Mouse (Mus musculus): ENCODE data around the gene Muc13. TPM values are rescaled to one million over a fixed set of nuclear protein-coding genes. Genes with fewer than 3 reads are reported as not detected.

Gene Muc13
- polyA plus RNA-seq, 1 experiment from 2014 or later: 1.2 TPM

- Histone ChIP-seq H3K36me3 (replicated peaks; ENCODE audit: insufficient read depth, low read length) (peaks cover 25% of the 10 kb centered on the region), H3K4me1 (ENCODE audit: insufficient read depth) (peaks cover 8% of the 10 kb centered on the region; the same call in 1 of the 2 replicates), H3K4me2 (ENCODE audit: low read depth, low read length) (peak overlapping the region; percentile 68), H3K27ac (ENCODE audit: low read depth) (peak overlapping the region; percentile 57), H3K9me3 (ENCODE audit: low read length) (no peaks in the 10 kb centered on the region), H3K27me3 (ENCODE audit: insufficient read depth, low read length) (no peaks in the 10 kb centered on the region), H3K9ac (replicated peaks) (peak overlapping the region; percentile 39; the same call in 1 of the 2 replicates), H3K4me3 (ENCODE audit: low read depth, low read length) (peak overlapping the region; percentile 30)
- DNase-seq (peak; percentile 45), ATAC-seq (peak; percentile 47; the same call in 1 of the 2 replicates)
- TF ChIP-seq EP300 (IDR thresholded peaks at IDR 0.05; ENCODE audit: low read depth) (no peak), CTCF (IDR thresholded peaks at IDR 0.05; ENCODE audit: low read depth) (peak; percentile 47)
- WGBS (ENCODE audit: insufficient replicate concordance): 22% methylated on average over 6 of the region's 6 CpGs
Measured at GRCm38 (mm10) chr16:33756396-33756795, 37.4 kb upstream of the Muc13 start.

GRCm38 (mm10) chr16:33759207-33759606 lies 34.6 kb upstream of the Muc13 start:
- 73% methylated on average over 7 of the region's 7 CpGs for WGBS (ENCODE audit: insufficient replicate concordance)
- H3K27me3 ChIP-seq (ENCODE audit: insufficient read depth, low read length): no peaks in the 10 kb centered on the region
- no peak overlapping the region for H3K9ac ChIP-seq (replicated peaks)

GRCm38 (mm10) chr16:33760542-33760941 lies 33.3 kb upstream of the Muc13 start:
- TF ChIP-seq EP300 (IDR thresholded peaks at IDR 0.05; ENCODE audit: low read depth) (no peak), CTCF (IDR thresholded peaks at IDR 0.05; ENCODE audit: low read depth) (no peak)
- Histone ChIP-seq H3K9ac (replicated peaks) (no peak overlapping the region), H3K4me2 (ENCODE audit: low read depth, low read length) (no peak overlapping the region), H3K9me3 (ENCODE audit: low read length) (no peaks in the 10 kb centered on the region), H3K27ac (ENCODE audit: low read depth) (no peak overlapping the region), H3K27me3 (ENCODE audit: insufficient read depth, low read length) (no peaks in the 10 kb centered on the region), H3K4me1 (ENCODE audit: insufficient read depth) (peaks cover 10% of the 10 kb centered on the region; the same call in 1 of the 2 replicates), H3K4me3 (ENCODE audit: low read depth, low read length) (no peak overlapping the region), H3K36me3 (replicated peaks; ENCODE audit: insufficient read depth, low read length) (peaks cover 18% of the 10 kb centered on the region)
- 57% methylated on average over 5 of the region's 5 CpGs for WGBS (ENCODE audit: insufficient replicate concordance)
- DNase-seq (no peak), ATAC-seq (no peak)

More at GRCm38 (mm10) chr16:33759207-33759606, 34.6 kb upstream of the Muc13 start:
- Histone ChIP-seq H3K9me3 (ENCODE audit: low read length) (no peaks in the 10 kb centered on the region), H3K27ac (ENCODE audit: low read depth) (no peak overlapping the region), H3K4me3 (ENCODE audit: low read depth, low read length) (no peak overlapping the region), H3K36me3 (replicated peaks; ENCODE audit: insufficient read depth, low read length) (peaks cover 21% of the 10 kb centered on the region), H3K4me1 (ENCODE audit: insufficient read depth) (peaks cover 16% of the 10 kb centered on the region; the same call in 1 of the 2 replicates), H3K4me2 (ENCODE audit: low read depth, low read length) (no peak overlapping the region)
- TF ChIP-seq CTCF (IDR thresholded peaks at IDR 0.05; ENCODE audit: low read depth): no peak
- TF ChIP-seq EP300 (IDR thresholded peaks at IDR 0.05; ENCODE audit: low read depth): no peak
- ATAC-seq: no peak
- no peak for DNase-seq

GRCm38 (mm10) chr16:33760996-33761395 lies 32.8 kb upstream of the Muc13 start:
- Histone ChIP-seq H3K4me2 (ENCODE audit: low read depth, low read length) (no peak overlapping the region), H3K27me3 (ENCODE audit: insufficient read depth, low read length) (no peaks in the 10 kb centered on the region), H3K27ac (ENCODE audit: low read depth) (no peak overlapping the region), H3K36me3 (replicated peaks; ENCODE audit: insufficient read depth, low read length) (peaks cover 17% of the 10 kb centered on the region), H3K4me3 (ENCODE audit: low read depth, low read length) (no peak overlapping the region), H3K9me3 (ENCODE audit: low read length) (no peaks in the 10 kb centered on the region), H3K9ac (replicated peaks) (no peak overlapping the region), H3K4me1 (ENCODE audit: insufficient read depth) (peaks cover 9% of the 10 kb centered on the region; the same call in 1 of the 2 replicates)
- DNase-seq (no peak), ATAC-seq (no peak)
- TF ChIP-seq CTCF (IDR thresholded peaks at IDR 0.05; ENCODE audit: low read depth) (no peak), EP300 (IDR thresholded peaks at IDR 0.05; ENCODE audit: low read depth) (no peak)
- 85% methylated on average over 11 of the region's 11 CpGs for WGBS (ENCODE audit: insufficient replicate concordance)

- no peak overlapping the region for H3K27ac ChIP-seq (ENCODE audit: low read depth)
- DNase-seq: no peak
- 64% methylated on average over 12 of the region's 12 CpGs for WGBS (ENCODE audit: insufficient replicate concordance)
Measured at GRCm38 (mm10) chr16:33764501-33765193, 29.2 kb upstream of the Muc13 start.

GRCm38 (mm10) chr16:33765477-33765876 lies 28.4 kb upstream of the Muc13 start:
- Histone ChIP-seq H3K4me2 (ENCODE audit: low read depth, low read length) (no peak overlapping the region), H3K27me3 (ENCODE audit: insufficient read depth, low read length) (no peaks in the 10 kb centered on the region), H3K9ac (replicated peaks) (no peak overlapping the region), H3K27ac (ENCODE audit: low read depth) (no peak overlapping the region), H3K4me1 (ENCODE audit: insufficient read depth) (peaks cover 12% of the 10 kb centered on the region), H3K36me3 (replicated peaks; ENCODE audit: insufficient read depth, low read length) (peaks cover 16% of the 10 kb centered on the region), H3K4me3 (ENCODE audit: low read depth, low read length) (no peak overlapping the region), H3K9me3 (ENCODE audit: low read length) (no peaks in the 10 kb centered on the region)
- TF ChIP-seq CTCF (IDR thresholded peaks at IDR 0.05; ENCODE audit: low read depth): no peak
- TF ChIP-seq EP300 (IDR thresholded peaks at IDR 0.05; ENCODE audit: low read depth): no peak
- DNase-seq: no peak
- WGBS (ENCODE audit: insufficient replicate concordance): 78% methylated on average over 2 of the region's 2 CpGs
- ATAC-seq: no peak

More at GRCm38 (mm10) chr16:33764501-33765193, 29.2 kb upstream of the Muc13 start:
- TF ChIP-seq EP300 (IDR thresholded peaks at IDR 0.05; ENCODE audit: low read depth) (peak; percentile 55; the same call in 1 of the 2 replicates), CTCF (IDR thresholded peaks at IDR 0.05; ENCODE audit: low read depth) (no peak)
- Histone ChIP-seq H3K4me1 (ENCODE audit: insufficient read depth) (peaks cover 11% of the 10 kb centered on the region; the same call in 1 of the 2 replicates), H3K4me2 (ENCODE audit: low read depth, low read length) (no peak overlapping the region), H3K9ac (replicated peaks) (no peak overlapping the region), H3K36me3 (replicated peaks; ENCODE audit: insufficient read depth, low read length) (peaks cover 16% of the 10 kb centered on the region), H3K4me3 (ENCODE audit: low read depth, low read length) (no peak overlapping the region), H3K27me3 (ENCODE audit: insufficient read depth, low read length) (no peaks in the 10 kb centered on the region), H3K9me3 (ENCODE audit: low read length) (no peaks in the 10 kb centered on the region)
- ATAC-seq: peak; percentile 62
